ENCODE assay signal across 19 mouse cellular contexts in the genomic region with DNA sequence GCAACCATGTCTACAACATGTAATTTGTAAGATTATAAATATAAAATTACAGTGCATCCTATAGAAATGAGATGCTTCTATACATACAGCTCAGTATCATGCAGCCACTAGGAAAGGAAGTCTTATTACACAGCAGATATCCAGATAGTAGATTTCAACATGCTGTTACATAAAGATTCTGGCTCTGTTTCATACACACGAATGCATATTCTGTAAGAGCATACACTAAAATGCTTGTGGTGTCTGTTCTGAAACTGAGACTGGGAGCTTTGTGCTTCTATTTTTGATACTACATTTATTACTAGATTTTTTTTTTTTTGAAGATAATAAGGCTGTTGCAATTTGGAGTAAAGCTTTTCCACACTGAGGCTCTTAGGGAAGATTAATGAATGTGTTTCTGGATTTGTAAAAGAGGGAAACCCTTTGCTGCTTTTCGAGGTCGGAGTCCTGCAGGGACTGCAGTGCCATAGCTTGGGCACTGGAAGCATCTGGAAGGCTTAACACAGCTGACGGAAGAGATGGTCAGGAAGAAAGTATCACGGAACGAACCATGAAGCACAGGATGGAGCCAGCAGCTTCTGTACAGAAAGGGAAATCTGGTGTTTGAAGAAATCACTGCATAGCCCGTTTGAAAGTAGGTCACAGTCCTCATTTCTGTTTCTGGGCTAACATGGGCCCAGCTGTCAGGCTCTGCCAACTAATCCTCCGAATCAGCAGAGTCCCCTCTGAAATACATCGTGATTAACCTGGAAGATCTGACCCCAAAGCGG. TPM values are rescaled to one million over a fixed set of nuclear protein-coding genes. Genes with fewer than 3 reads are reported as not detected.
DNase-seq lines count a peak whose midpoint lies in the region; ATAC-seq and TF ChIP-seq lines count a peak whose summit lies in the region.
"Had no signal": no experiment of that assay in that cellular context is flagged by ENCODE, and none has a peak within 500 bp of the region (broad histone marks: within the 10 kb centered on the region; RNA-seq: fewer than 3 reads in every experiment).

No protein-coding gene starts in this region.

- H3K4me3 ChIP-seq in hindbrain, postnatal 0 days (ENCODE audit: low read length), result no peak overlapping the region
- no peak overlapping the region for H3K4me3 ChIP-seq in hindbrain, embryonic 12.5 days
- H3K4me3 ChIP-seq in testis, adult 2 months (ENCODE audit: control insufficient read depth, low read depth, low read length), result no peak overlapping the region
- H3K4me3 ChIP-seq: forebrain, embryonic 13.5 days; midbrain, embryonic 13.5 days had no signal

- no peak for TF ChIP-seq CTCF in hindbrain, postnatal 0 days (IDR thresholded peaks at IDR 0.05; ENCODE audit: low read depth)
- TF ChIP-seq CTCF in testis, adult 2 months (IDR thresholded peaks at IDR 0.05; ENCODE audit: control insufficient read depth, insufficient read depth, insufficient replicate concordance, low read depth, low read length), result no peak

- H3K9me3 ChIP-seq in hindbrain, postnatal 0 days (ENCODE audit: low read length), result no peaks in the 10 kb centered on the region
- H3K9me3 ChIP-seq in hindbrain, embryonic 12.5 days (replicated peaks), result no peaks in the 10 kb centered on the region
- H3K9me3 ChIP-seq: forebrain, embryonic 13.5 days; G1E; midbrain, embryonic 13.5 days had no signal

- 58% methylated on average over 10 of the region's 10 CpGs for WGBS in hindbrain, postnatal 0 days
- WGBS in hindbrain, embryonic 12.5 days, result 84% methylated on average over 10 of the region's 10 CpGs

- TF ChIP-seq POLR2A in testis, adult 2 months (IDR thresholded peaks at IDR 0.05; ENCODE audit: control insufficient read depth, low read depth, low read length), result no peak

- H3K27ac ChIP-seq in hindbrain, postnatal 0 days, result peak overlapping the region; percentile 27; the same call in 1 of the 2 replicates
- no peak overlapping the region for H3K27ac ChIP-seq in hindbrain, embryonic 12.5 days
- peak overlapping the region; percentile 61 for H3K27ac ChIP-seq in testis, adult 2 months (ENCODE audit: control insufficient read depth, insufficient read depth, low read depth, low read length)
- H3K27ac ChIP-seq: forebrain, embryonic 13.5 days; midbrain, embryonic 13.5 days; stomach, postnatal 0 days had no signal

- no peak overlapping the region for H3K9ac ChIP-seq in hindbrain, postnatal 0 days (replicated peaks; ENCODE audit: low read length)
- no peak overlapping the region for H3K9ac ChIP-seq in hindbrain, embryonic 12.5 days
- H3K9ac ChIP-seq: forebrain, embryonic 13.5 days; midbrain, embryonic 13.5 days had no signal

- no peaks in the 10 kb centered on the region for H3K36me3 ChIP-seq in hindbrain, postnatal 0 days (ENCODE audit: insufficient read depth, low read length)
- no peaks in the 10 kb centered on the region for H3K36me3 ChIP-seq in hindbrain, embryonic 12.5 days
- no peaks in the 10 kb centered on the region for H3K36me3 ChIP-seq in testis, adult 2 months (ENCODE audit: control insufficient read depth, insufficient read depth, low read length)
- H3K36me3 ChIP-seq: G1E; midbrain, embryonic 13.5 days had no signal

- ATAC-seq in hindbrain, postnatal 0 days, result peak; percentile 55; the same call in 1 of the 2 replicates
- no peak for ATAC-seq in hindbrain, embryonic 12.5 days (ENCODE audit: low FRiP score)
- ATAC-seq: forebrain, embryonic 13.5 days; midbrain, embryonic 13.5 days had no signal

- H3K4me2 ChIP-seq in hindbrain, postnatal 0 days (ENCODE audit: low read depth, low read length), result no peak overlapping the region
- H3K4me2 ChIP-seq in hindbrain, embryonic 12.5 days (replicated peaks), result no peak overlapping the region
- H3K4me2 ChIP-seq: forebrain, embryonic 13.5 days; midbrain, embryonic 13.5 days had no signal

- H3K27me3 ChIP-seq in hindbrain, postnatal 0 days (ENCODE audit: insufficient read depth, low read length), result no peaks in the 10 kb centered on the region
- no peaks in the 10 kb centered on the region for H3K27me3 ChIP-seq in hindbrain, embryonic 12.5 days
- no peaks in the 10 kb centered on the region for H3K27me3 ChIP-seq in testis, adult 2 months (ENCODE audit: control insufficient read depth, insufficient read depth, low read length)
- H3K27me3 ChIP-seq: forebrain, embryonic 13.5 days; midbrain, embryonic 13.5 days had no signal

- no peaks in the 10 kb centered on the region for H3K4me1 ChIP-seq in hindbrain, postnatal 0 days (ENCODE audit: insufficient read depth, low read length)
- peaks cover 6% of the 10 kb centered on the region; the same call in 1 of the 2 replicates for H3K4me1 ChIP-seq in hindbrain, embryonic 12.5 days
- peaks cover 5% of the 10 kb centered on the region for H3K4me1 ChIP-seq in testis, adult 2 months (ENCODE audit: control insufficient read depth, insufficient read depth, low read length)

- DNase-seq in hindbrain, postnatal 0 days (ENCODE audit: low spot score), result peak; percentile 22
- no peak for DNase-seq in testis, postnatal 14 days (ENCODE audit: low spot score)
- DNase-seq in cerebellum, adult 9-11 months, result peak; percentile 59
- DNase-seq in ovary, postnatal 36 days (ENCODE audit: low spot score), result no peak
- DNase-seq in frontal cortex, postnatal 10 days (ENCODE audit: low spot score in 2 of 2), result no peak
- DNase-seq in layer of hippocampus, adult 11-12 months (ENCODE audit: low spot score), result no peak
- DNase-seq: adrenal gland, adult 2 months; gastrocnemius, postnatal 10 days; heart, postnatal 10 days; liver; lung, adult 2 months; lung, postnatal 4 days; right cerebral cortex, postnatal 14 days had no signal

RNA-seq across cellular contexts. Expression of a gene that starts 50.9 kb away (rescaled TPM):
- 7.2 and 15.1 TPM in 2 replicates for total RNA-seq in hindbrain, postnatal 0 days (2014; rRNA removed)
- polyA plus RNA-seq in hindbrain, postnatal 0 days (2015; fragmentation: Nextera tagmentation; extraction: Ambion mirVana), result 6.2 and 9.4 TPM in 2 replicates
- polyA plus RNA-seq in hindbrain, embryonic 12.5 days (2016; fragmentation: Nextera tagmentation; extraction: Ambion mirVana), result 10.5 and 12.3 TPM in 2 replicates
- 82.2 and 92.8 TPM in 2 replicates for polyA plus RNA-seq in testis, adult 2 months (2012; rRNA removed)

Comparison
In these comparisons a context has a peak if more than half of its experiments do, and no peak if none do; other contexts are left out.
1. DNase-seq: peak in hindbrain, postnatal 0 days (single experiment) and cerebellum, adult 9-11 months (single experiment); none in testis, postnatal 14 days (single experiment), ovary, postnatal 36 days (single experiment), frontal cortex, postnatal 10 days (0 of 2) and layer of hippocampus, adult 11-12 months (single experiment).